Mouse (Mus musculus) CH12.LX (cell line): ENCODE results near the gene Gm3854. TPM values are rescaled to one million over a fixed set of nuclear protein-coding genes. Genes with fewer than 3 reads are reported as not detected.

Experiments used
- DNase-seq: peaks from one replicate; pipeline ENCODE4 v3.0.0-alpha.2; 2013; ENCODE audit errors: extremely low read depth
- H3K27ac ChIP-seq: 2 replicates; pipeline ENCODE4 v1.5.1; 2012; ENCODE audit warnings: low read depth, mild to moderate bottlenecking, control low read depth, moderate library complexity; ENCODE audit not compliant: insufficient read depth
- H3K27me3 ChIP-seq: replicated peaks from 2 replicates; pipeline ENCODE3; 2012; ENCODE audit warnings: inconsistent platforms
- H3K36me3 ChIP-seq, 2 experiments: replicated peaks in 1 of 2; 2 replicates each; pipeline versions ENCODE3 to v1.6.1; 2012; ENCODE audit warnings: inconsistent platforms in 1 of 2, low read length in 1 of 2, mild to moderate bottlenecking in 1 of 2, mixed read lengths in 1 of 2, moderate library complexity in 1 of 2; ENCODE audit not compliant: control insufficient read depth in 1 of 2, insufficient read depth in 1 of 2
- H3K4me1 ChIP-seq, 2 experiments: 2 replicates each; pipeline ENCODE4 v1.6.1; 2012; ENCODE audit warnings: inconsistent platforms in 1 of 2, moderate library complexity in 1 of 2; ENCODE audit not compliant: insufficient read depth in 2 of 2, control insufficient read depth in 1 of 2
- H3K4me2 ChIP-seq: 2 replicates; pipeline ENCODE4 v1.6.1; 2012; ENCODE audit warnings: low read depth, mild to moderate bottlenecking, control low read depth; ENCODE audit not compliant: poor library complexity, insufficient read depth, severe bottlenecking
- H3K4me3 ChIP-seq, 3 experiments: fragments of 150-350 bp in 1 of 3; sonication (generic) in 1 of 3; replicated peaks in 1 of 3; 2 replicates each; pipeline versions ENCODE3 to v1.5.1; 2011 to 2012; ENCODE audit warnings: low read depth in 2 of 3, low read length in 2 of 3, mild to moderate bottlenecking in 2 of 3, moderate library complexity in 2 of 3, control low read depth in 1 of 3, improper control_type of control experiment in 1 of 3, inconsistent platforms in 1 of 3, mixed read lengths in 1 of 3; ENCODE audit not compliant: poor library complexity in 1 of 3
- H3K79me2 ChIP-seq: replicated peaks from 2 replicates; pipeline ENCODE4 v1.6.1; 2012; ENCODE audit warnings: mild to moderate bottlenecking, moderate library complexity; ENCODE audit not compliant: control insufficient read depth, poor library complexity, insufficient read depth, severe bottlenecking; ENCODE audit errors: extremely low read depth
- H3K9ac ChIP-seq: 2 replicates; pipeline ENCODE4 v1.6.1; 2012; ENCODE audit warnings: low read depth, mild to moderate bottlenecking, control low read depth, moderate library complexity; ENCODE audit not compliant: insufficient read depth
- H3K9me3 ChIP-seq: replicated peaks from 2 replicates; pipeline ENCODE3; 2012; ENCODE audit warnings: low read length, inconsistent platforms, mixed read lengths
- BHLHE40 ChIP-seq: IDR thresholded peaks from 2 replicates; pipeline ENCODE4 v1.6.1; 2011; ENCODE audit warnings: mild to moderate bottlenecking, low read depth, low read length, improper control_type of control experiment
- CHD2 ChIP-seq: IDR thresholded peaks from 2 replicates; pipeline ENCODE4 v1.6.1; 2011; ENCODE audit warnings: low read length, improper control_type of control experiment
- E2F4 ChIP-seq: IDR thresholded peaks from 2 replicates; pipeline ENCODE4 v1.6.1; 2011; ENCODE audit warnings: low read depth, low read length, improper control_type of control experiment; ENCODE audit not compliant: insufficient replicate concordance
- ELF1 ChIP-seq: IDR thresholded peaks from 2 replicates; pipeline ENCODE4 v1.6.1; 2014; ENCODE audit warnings: low read depth, mild to moderate bottlenecking, inconsistent platforms, low read length, improper control_type of control experiment
- EP300 ChIP-seq: IDR thresholded peaks from 2 replicates; pipeline ENCODE4 v1.6.1; 2011; ENCODE audit warnings: low read length, improper control_type of control experiment
- JUN ChIP-seq: IDR thresholded peaks from 2 replicates; pipeline ENCODE4 v1.6.1; 2011; ENCODE audit warnings: low read depth, mild to moderate bottlenecking, low read length, improper control_type of control experiment, moderate library complexity; ENCODE audit not compliant: insufficient read depth
- KAT2A ChIP-seq: IDR thresholded peaks from 2 replicates; pipeline ENCODE4 v1.6.1; 2012; ENCODE audit warnings: low read length, improper control_type of control experiment, inconsistent platforms; ENCODE audit not compliant: insufficient replicate concordance
- MAFK ChIP-seq: IDR thresholded peaks from 2 replicates; pipeline ENCODE4 v1.6.1; 2011; ENCODE audit warnings: low read length, improper control_type of control experiment; ENCODE audit not compliant: insufficient replicate concordance
- MAX ChIP-seq: IDR thresholded peaks from 2 replicates; pipeline ENCODE4 v1.6.1; 2011; ENCODE audit warnings: low read length, improper control_type of control experiment
- MEF2A ChIP-seq: IDR thresholded peaks from 2 replicates; pipeline ENCODE4 v1.6.1; 2014; ENCODE audit warnings: low read depth, mild to moderate bottlenecking, inconsistent platforms, low read length, improper control_type of control experiment, borderline replicate concordance
- MXI1 ChIP-seq: IDR thresholded peaks from 2 replicates; pipeline ENCODE4 v1.6.1; 2011; ENCODE audit warnings: mild to moderate bottlenecking, low read depth, low read length, improper control_type of control experiment
- MYC ChIP-seq: IDR thresholded peaks from 2 replicates; pipeline ENCODE4 v1.6.1; 2011; ENCODE audit warnings: low read depth, mild to moderate bottlenecking, improper control_type of control experiment, low read length
- PAX5 ChIP-seq: IDR thresholded peaks from 2 replicates; pipeline ENCODE4 v1.6.1; 2012; ENCODE audit warnings: low read length, inconsistent platforms, mixed read lengths
- POLR2A ChIP-seq: IDR thresholded peaks from 2 replicates; pipeline ENCODE4 v1.6.1; 2011; ENCODE audit warnings: low read depth, mild to moderate bottlenecking, improper control_type of control experiment, low read length
- POLR2AphosphoS2 ChIP-seq: IDR thresholded peaks from 2 replicates; pipeline ENCODE4 v1.6.1; 2011; ENCODE audit warnings: low read depth, low read length, improper control_type of control experiment
- RAD21 ChIP-seq: IDR thresholded peaks from 2 replicates; pipeline ENCODE4 v1.6.1; 2011; ENCODE audit warnings: low read depth, mild to moderate bottlenecking, low read length, improper control_type of control experiment, moderate library complexity
- SIN3A ChIP-seq: IDR thresholded peaks from 2 replicates; pipeline ENCODE4 v1.6.1; 2012; ENCODE audit warnings: low read length, improper control_type of control experiment, inconsistent platforms
- SMC3 ChIP-seq: IDR thresholded peaks from 2 replicates; pipeline ENCODE4 v1.6.1; 2011; ENCODE audit warnings: low read depth, low read length, improper control_type of control experiment
- UBTF ChIP-seq: IDR thresholded peaks from 2 replicates; pipeline ENCODE4 v1.6.1; 2012; ENCODE audit warnings: low read depth, mild to moderate bottlenecking, inconsistent platforms, low read length, improper control_type of control experiment, moderate library complexity
- USF2 ChIP-seq: conservative IDR thresholded peaks from 2 replicates; pipeline ENCODE4 v1.6.1; 2011; ENCODE audit warnings: low read depth, low read length, improper control_type of control experiment
- ZC3H11A ChIP-seq: IDR thresholded peaks from 2 replicates; pipeline ENCODE4 v1.6.1; 2012; ENCODE audit warnings: low read depth, mild to moderate bottlenecking, inconsistent platforms, low read length, improper control_type of control experiment
- dilution Hi-C: fragments of 300-500 bp; cut with MboI; formaldehyde crosslinking; loops from 2 replicates; pipeline ENCODE4 v1.14.3; 2020; ENCODE audit warnings: low sequenced_read_pairs; ENCODE audit not compliant: extremely low pct_unique_long_range_greater_than_20kb, extremely low pct_ligation_motif_present
- in situ Hi-C: fragments of 300-500 bp; cut with MboI; formaldehyde crosslinking; loops from 3 replicates; pipeline ENCODE4 v1.14.3; 2019; ENCODE audit warnings: low sequenced_read_pairs, low pct_ligation_motif_present, low pct_unique_long_range_greater_than_20kb, mixed read lengths
- polyA plus RNA-seq: library from polyadenylated mRNA; unstranded; fragments of >175 nt; gene quantifications from 2 replicates; pipeline ENCODE4 v1.2.1, GENCODE M21; 2012; ENCODE audit warnings: low read depth; ENCODE audit not compliant: insufficient read length
- total RNA-seq, 2 experiments: library from RNA; depleted of rRNA; stranded (reverse); fragments of 300-350 nt in 1 of 2; fragments of >200 nt in 1 of 2; gene quantifications; 2 replicates each; pipeline ENCODE4 v1.2.3; 2012 to 2014

Gm3854 gene
- total and polyA plus RNA-seq, 3 experiments, result not detected

DNA sequence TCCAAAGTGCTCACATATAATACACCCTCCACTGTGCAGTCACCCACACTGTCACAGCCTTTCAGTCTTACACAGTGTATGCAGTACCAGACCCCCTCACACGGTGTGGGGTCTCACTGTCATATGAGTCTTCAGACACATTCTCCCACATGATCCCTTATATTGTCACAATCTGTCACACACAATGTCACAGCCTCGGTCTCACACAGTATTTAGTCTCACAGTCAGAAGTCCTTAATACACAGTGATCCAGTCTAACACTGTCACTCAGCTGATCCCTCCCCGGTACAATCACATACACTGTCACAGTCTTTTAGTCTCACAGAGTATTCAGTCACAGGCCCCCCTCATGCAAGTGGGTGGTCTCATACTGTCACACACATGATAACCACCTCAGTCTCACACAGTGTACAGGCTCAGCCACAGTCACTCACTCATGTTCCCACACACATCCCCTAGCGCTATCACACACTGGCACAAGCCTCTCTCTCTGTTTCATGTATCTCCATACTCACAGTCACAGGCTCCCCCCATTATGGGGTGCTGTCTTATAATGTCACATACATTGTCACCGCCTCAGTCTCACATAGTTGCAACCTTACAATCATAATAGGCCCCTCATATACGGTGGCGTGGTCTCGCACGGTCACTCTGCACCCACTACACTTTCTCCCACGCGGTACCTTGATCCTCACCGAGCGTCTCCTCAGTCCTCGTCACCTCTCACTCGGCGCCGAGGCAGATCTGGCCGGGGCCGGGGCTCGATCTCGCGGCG lies 12.9 kb upstream of the Gm3854 start:
- dilution Hi-C loops (no loop called here), in situ Hi-C loops (no loop called here)
- TF ChIP-seq ZC3H11A (no peak), MAX (no peak), POLR2A (no peak), MXI1 (no peak), CHD2 (no peak), KAT2A (no peak), SIN3A (no peak), JUN (no peak), UBTF (no peak), MYC (no peak), EP300 (no peak), E2F4 (no peak), RAD21 (no peak), PAX5 (no peak), MAFK (no peak)

DNA sequence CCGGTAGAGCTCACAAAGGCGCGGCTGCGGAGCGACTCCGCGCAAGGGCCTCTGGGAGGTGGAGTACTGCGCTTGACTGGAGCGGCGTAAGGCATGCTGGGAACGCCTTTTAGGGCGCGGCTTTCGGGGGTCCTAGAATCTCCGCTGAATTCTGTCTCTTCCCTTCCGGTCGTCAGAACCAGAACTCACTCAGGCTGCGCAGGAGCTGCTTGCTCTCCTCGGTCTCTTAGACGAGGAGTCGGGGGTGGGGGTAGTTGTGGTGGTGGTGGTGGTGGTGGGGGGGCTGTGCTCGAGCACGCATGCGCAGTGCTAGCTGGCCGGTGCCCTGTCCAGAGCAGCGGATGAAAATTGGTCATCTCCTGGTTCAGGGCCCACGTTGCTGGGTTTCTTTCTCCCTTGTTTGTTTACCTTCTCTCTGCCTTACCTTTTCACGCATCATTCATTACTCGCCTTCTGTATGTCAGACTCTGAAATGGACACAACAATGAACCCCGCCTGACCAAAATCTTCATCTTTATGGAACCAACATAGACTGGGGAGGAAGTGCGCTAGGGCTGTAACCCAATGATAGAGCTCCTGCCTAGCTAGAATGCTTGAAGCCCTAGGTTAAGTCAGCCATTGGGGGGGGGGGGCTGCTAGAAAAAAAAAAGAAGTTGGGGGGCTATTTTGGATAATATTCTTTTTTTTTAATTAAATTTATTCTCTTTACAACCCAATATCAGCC lies 12.2 kb upstream of the Gm3854 start, which contains the start of gene Zfp583:
Gene Zfp583, minus strand, starts transcription at position 53 of the 724 bp plus-strand sequence.
- no peak within 1 kb of the TSS for H3K27ac ChIP-seq
- in situ Hi-C loops, result no loop called here
- H3K79me2 ChIP-seq, result no peaks in the 10 kb centered on the region
- no peak within 1 kb of the TSS for H3K9ac ChIP-seq
- H3K36me3 ChIP-seq, result no peaks in the 10 kb centered on the region
- H3K27me3 ChIP-seq, result peaks cover 22% of the 10 kb centered on the region
- dilution Hi-C loops, result no loop called here
- no peak for DNase-seq
- H3K4me3 ChIP-seq, result no peak within 1 kb of the TSS
- H3K4me2 ChIP-seq, result no peak within 1 kb of the TSS
- TF ChIP-seq SMC3 (no peak), MAX (no peak), BHLHE40 (no peak), USF2 (no peak), MYC (no peak), MAFK (no peak), KAT2A (no peak), MEF2A (no peak), ZC3H11A (no peak), POLR2AphosphoS2 (no peak), ELF1 (no peak)
- no peaks in the 10 kb centered on the region for H3K4me1 ChIP-seq
- H3K9me3 ChIP-seq, result no peaks in the 10 kb centered on the region

More for the DNA sequence above, 12.9 kb upstream of the Gm3854 start:
- H3K9me3 ChIP-seq, result no peaks in the 10 kb centered on the region
- H3K9ac ChIP-seq, result no peak overlapping the region
- peaks cover 22% of the 10 kb centered on the region for H3K27me3 ChIP-seq
- no peak overlapping the region for H3K4me2 ChIP-seq
- H3K27ac ChIP-seq, result no peak overlapping the region
- no peaks in the 10 kb centered on the region for H3K36me3 ChIP-seq
- no peak for DNase-seq
- no peaks in the 10 kb centered on the region for H3K79me2 ChIP-seq
- no peak overlapping the region for H3K4me3 ChIP-seq
- no peaks in the 10 kb centered on the region for H3K4me1 ChIP-seq
